Mouse (Mus musculus): ENCODE results near the gene Otop2.
A peak's percentile ranks its signal among the peaks of the same experiment; 100 is the strongest.

Otop2 gene

GRCm38 (mm10) chr11:115353375-115353774 lies 46.4 kb downstream of the Otop2 start:
- no peak for DNase-seq

- peak; percentile 71 to 72 for DNase-seq
Observed at GRCm38 (mm10) chr11:115354183-115354582, 47.2 kb downstream of the Otop2 start.

- peak; percentile 80 to 83 for DNase-seq
Observed at GRCm38 (mm10) chr11:115358468-115358867, 51.5 kb downstream of the Otop2 start.

- DNase-seq: no peak
Observed at GRCm38 (mm10) chr11:115359293-115359692, 52.3 kb downstream of the Otop2 start.

GRCm38 (mm10) chr11:115359726-115360125 lies 52.8 kb downstream of the Otop2 start:
- DNase-seq: no peak

- DNase-seq: no peak
Observed at GRCm38 (mm10) chr11:115364136-115364535, 57.2 kb downstream of the Otop2 start.

GRCm38 (mm10) chr11:115366039-115366705 lies 59.2 kb downstream of the Otop2 start:
- DNase-seq: no peak

GRCm38 (mm10) chr11:115366706-115367394 lies 59.9 kb downstream of the Otop2 start:
- no peak for DNase-seq

- peak; percentile 89 to 90 for DNase-seq
Observed at GRCm38 (mm10) chr11:115367395-115367944, 60.5 kb downstream of the Otop2 start, which contains the start of gene Hid1. Gene Hid1, minus strand, starts transcription at chr11:115367756.

GRCm38 (mm10) chr11:115370368-115370767 lies 63.4 kb downstream of the Otop2 start:
- no peak for DNase-seq

- no peak for DNase-seq
Observed at GRCm38 (mm10) chr11:115371354-115371753, 64.4 kb downstream of the Otop2 start.

GRCm38 (mm10) chr11:115372015-115372414 lies 65.1 kb downstream of the Otop2 start:
- no peak for DNase-seq

GRCm38 (mm10) chr11:115372737-115373136 lies 65.8 kb downstream of the Otop2 start:
- no peak for DNase-seq

GRCm38 (mm10) chr11:115373805-115374694 lies 67.1 kb downstream of the Otop2 start:
- no peak for DNase-seq

- no peak for DNase-seq
Observed at GRCm38 (mm10) chr11:115374695-115375425, 67.9 kb downstream of the Otop2 start.

- DNase-seq: no peak
Observed at GRCm38 (mm10) chr11:115376722-115377121, 69.8 kb downstream of the Otop2 start.

GRCm38 (mm10) chr11:115377254-115377653 lies 70.3 kb downstream of the Otop2 start:
- no peak for DNase-seq

GRCm38 (mm10) chr11:115377854-115378253 lies 70.9 kb downstream of the Otop2 start:
- DNase-seq: no peak

- no peak for DNase-seq
Observed at GRCm38 (mm10) chr11:115381276-115381675, 74.3 kb downstream of the Otop2 start.

Data from B cell, adult 2 months (primary cell).